Comparison of ENCODE assay signal across 8 mouse cellular contexts in the genomic region with DNA sequence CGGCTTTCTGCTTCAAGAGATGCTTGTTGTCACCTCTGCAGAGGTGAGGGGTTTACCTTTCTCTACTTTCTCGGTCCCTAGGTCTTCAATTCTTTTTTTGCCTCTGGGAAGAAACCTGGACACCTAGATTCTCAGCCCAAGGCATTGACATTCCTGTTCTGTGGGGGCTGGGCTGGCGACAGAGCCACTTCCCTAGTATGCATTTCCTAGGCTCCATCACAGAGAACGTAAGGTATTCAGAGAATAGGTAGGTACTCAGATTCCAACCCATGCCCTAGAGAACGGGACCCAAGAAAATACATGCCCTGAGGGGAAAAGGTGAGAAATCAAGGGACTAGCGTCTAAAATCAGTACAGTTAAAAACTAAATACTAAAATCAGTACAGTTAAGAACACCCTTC. TPM values are rescaled to one million over a fixed set of nuclear protein-coding genes. Genes with fewer than 3 reads are reported as not detected.
A peak's percentile ranks its signal among the peaks of the same experiment; 100 is the strongest.
DNase-seq lines count a peak whose midpoint lies in the region; ATAC-seq and TF ChIP-seq lines count a peak whose summit lies in the region.

No protein-coding gene starts in this region.

- H3K27me3 ChIP-seq in kidney, embryonic 16.5 days (ENCODE audit: insufficient read depth, low read length), result no peaks in the 10 kb centered on the region
- H3K27me3 ChIP-seq in forebrain, embryonic 12.5 days, result no peaks in the 10 kb centered on the region
- H3K27me3 ChIP-seq in limb, embryonic 15.5 days, result no peaks in the 10 kb centered on the region
- no peaks in the 10 kb centered on the region for H3K27me3 ChIP-seq in stomach, embryonic 14.5 days (ENCODE audit: control insufficient read depth, insufficient read depth, low read length)

- TF ChIP-seq CTCF in bone marrow macrophage, adult 2 months (IDR thresholded peaks at IDR 0.05; ENCODE audit: low read depth, low read length), result no peak

- no peak for ATAC-seq in kidney, embryonic 16.5 days (ENCODE audit: low FRiP score, low TSS enrichment)
- no peak; the same call in 1 of the 2 replicates for ATAC-seq in forebrain, embryonic 12.5 days (ENCODE audit: low FRiP score)
- ATAC-seq in limb, embryonic 15.5 days (ENCODE audit: insufficient number of reproducible peaks, low FRiP score, low TSS enrichment, low read depth), result no peak
- ATAC-seq in stomach, embryonic 14.5 days (ENCODE audit: insufficient number of reproducible peaks, insufficient read depth, low FRiP score, low read depth), result no peak
- no peak for ATAC-seq in megakaryocyte-erythroid progenitor cell, adult 5-6 weeks (replicated peaks; ENCODE audit: low FRiP score, low TSS enrichment, poor library complexity, severe bottlenecking)

- H3K4me1 ChIP-seq in kidney, embryonic 16.5 days (ENCODE audit: insufficient read depth, low read length), result peaks cover 7% of the 10 kb centered on the region; the same call in 1 of the 2 replicates
- H3K4me1 ChIP-seq in bone marrow macrophage, adult 2 months (ENCODE audit: control insufficient read depth, insufficient read depth, low read length), result peaks cover 9% of the 10 kb centered on the region
- H3K4me1 ChIP-seq in forebrain, embryonic 12.5 days, result peaks cover 15% of the 10 kb centered on the region
- peaks cover 10% of the 10 kb centered on the region for H3K4me1 ChIP-seq in limb, embryonic 15.5 days
- peaks cover 10% of the 10 kb centered on the region for H3K4me1 ChIP-seq in stomach, embryonic 14.5 days (ENCODE audit: control insufficient read depth, insufficient read depth, low read length)

- WGBS in kidney, embryonic 16.5 days, result 11% methylated on average over 6 of the region's 6 CpGs
- 17% methylated on average over 6 of the region's 6 CpGs for WGBS in forebrain, embryonic 12.5 days
- WGBS in limb, embryonic 15.5 days, result 14% methylated on average over 6 of the region's 6 CpGs
- 8% methylated on average over 6 of the region's 6 CpGs for WGBS in stomach, embryonic 14.5 days

- peak overlapping the region; percentile 96 for H3K9ac ChIP-seq in kidney, embryonic 16.5 days (replicated peaks; ENCODE audit: low read length)
- peak overlapping the region; percentile 98 for H3K9ac ChIP-seq in forebrain, embryonic 12.5 days
- H3K9ac ChIP-seq in limb, embryonic 15.5 days, result peak overlapping the region; percentile 88
- peak overlapping the region; percentile 97 for H3K9ac ChIP-seq in stomach, embryonic 14.5 days (replicated peaks; ENCODE audit: low read depth, low read length)

- peaks cover 33% of the 10 kb centered on the region for H3K36me3 ChIP-seq in kidney, embryonic 16.5 days (ENCODE audit: insufficient read depth, low read length)
- peaks cover 35% of the 10 kb centered on the region for H3K36me3 ChIP-seq in forebrain, embryonic 12.5 days (replicated peaks)
- peaks cover 26% of the 10 kb centered on the region for H3K36me3 ChIP-seq in limb, embryonic 15.5 days
- H3K36me3 ChIP-seq in stomach, embryonic 14.5 days (ENCODE audit: control insufficient read depth, insufficient read depth, low read length), result peaks cover 19% of the 10 kb centered on the region; the same call in 1 of the 2 replicates

- peak overlapping the region; percentile 87 for H3K4me2 ChIP-seq in kidney, embryonic 16.5 days (replicated peaks; ENCODE audit: low read depth, low read length)
- H3K4me2 ChIP-seq in forebrain, embryonic 12.5 days, result peak overlapping the region; percentile 79
- peak overlapping the region; percentile 87 for H3K4me2 ChIP-seq in limb, embryonic 15.5 days
- H3K4me2 ChIP-seq in stomach, embryonic 14.5 days (replicated peaks; ENCODE audit: low read depth, low read length), result peak overlapping the region; percentile 70

- no peak for TF ChIP-seq POLR2A in bone marrow macrophage, adult 2 months (IDR thresholded peaks at IDR 0.05; ENCODE audit: borderline replicate concordance, low read depth, low read length)

- no peak for DNase-seq in kidney, adult 8-10 months
- DNase-seq in natural killer cell, adult 2 months (ENCODE audit: low spot score in 2 of 2), result no peak

- peaks cover 27% of the 10 kb centered on the region for H3K9me3 ChIP-seq in kidney, embryonic 16.5 days (ENCODE audit: low read length)
- H3K9me3 ChIP-seq in forebrain, embryonic 12.5 days, result 0 out of 2 replicates have a peak, but pooled peaks cover 6% of the 10 kb centered on the region
- H3K9me3 ChIP-seq in limb, embryonic 15.5 days, result no peaks in the 10 kb centered on the region
- 0 out of 2 replicates have a peak, but pooled peaks cover 3% of the 10 kb centered on the region for H3K9me3 ChIP-seq in stomach, embryonic 14.5 days (ENCODE audit: control insufficient read depth, low read depth, low read length)

- peak overlapping the region; percentile 83 for H3K4me3 ChIP-seq in kidney, embryonic 16.5 days (ENCODE audit: low read length)
- peak overlapping the region; percentile 78 for H3K4me3 ChIP-seq in bone marrow macrophage, adult 2 months (ENCODE audit: insufficient read depth, low read length)
- peak overlapping the region; percentile 91 for H3K4me3 ChIP-seq in forebrain, embryonic 12.5 days (replicated peaks)
- peak overlapping the region; percentile 94 for H3K4me3 ChIP-seq in limb, embryonic 15.5 days
- peak overlapping the region; percentile 93 for H3K4me3 ChIP-seq in stomach, embryonic 14.5 days (ENCODE audit: low read depth, low read length)

- peak overlapping the region; percentile 72; the same call in 1 of the 2 replicates for H3K27ac ChIP-seq in kidney, embryonic 16.5 days (ENCODE audit: low read length)
- H3K27ac ChIP-seq in bone marrow macrophage, adult 2 months (ENCODE audit: insufficient read depth, low read depth, low read length), result no peak overlapping the region
- peak overlapping the region; percentile 88; the same call in 1 of the 2 replicates for H3K27ac ChIP-seq in forebrain, embryonic 12.5 days
- H3K27ac ChIP-seq in limb, embryonic 15.5 days, result peak overlapping the region; percentile 78; the same call in 1 of the 2 replicates
- H3K27ac ChIP-seq in stomach, embryonic 14.5 days (ENCODE audit: low read length), result peak overlapping the region; percentile 74

RNA-seq across cellular contexts. Expression of a gene that starts 0.7 kb away (rescaled TPM):
- polyA plus RNA-seq in kidney, embryonic 16.5 days (2015; fragmentation: Nextera tagmentation; extraction: Ambion mirVana), result 20.7 and 23.0 TPM in 2 replicates
- polyA plus RNA-seq in bone marrow macrophage, adult 2 months (2012; ENCODE audit: insufficient read depth, insufficient read length, missing spikeins), result 10.7 TPM in 2 replicates
- 35.7 and 36.8 TPM in 2 replicates for polyA plus RNA-seq in forebrain, embryonic 12.5 days (2016; fragmentation: Nextera tagmentation; extraction: Ambion mirVana)
- 17.2 and 17.5 TPM in 2 replicates for polyA plus RNA-seq in limb, embryonic 15.5 days (2015; fragmentation: Nextera tagmentation; extraction: Ambion mirVana)
- 21.1 and 22.7 TPM in 2 replicates for polyA plus RNA-seq in stomach, embryonic 14.5 days (2014; fragmentation: Nextera tagmentation; extraction: Ambion mirVana)
- 9.7 and 13.3 TPM in 2 replicates for total RNA-seq in megakaryocyte-erythroid progenitor cell, adult 5-6 weeks (2014; fragmentation: Nextera tagmentation)
- total RNA-seq in megakaryocyte-erythroid progenitor cell, adult 5-6 weeks (2017), result 5.6 and 6.3 TPM in 2 replicates

RNA-seq across cellular contexts. Expression of a gene that starts 47.0 kb away (rescaled TPM):
- 4.9 and 5.2 TPM in 2 replicates for polyA plus RNA-seq in kidney, embryonic 16.5 days (2015; fragmentation: Nextera tagmentation; extraction: Ambion mirVana)
- 0.31 TPM in 1 of 2 replicates, not detected in the other for polyA plus RNA-seq in bone marrow macrophage, adult 2 months (2012; ENCODE audit: insufficient read depth, insufficient read length, missing spikeins)
- 7.7 and 8.3 TPM in 2 replicates for polyA plus RNA-seq in forebrain, embryonic 12.5 days (2016; fragmentation: Nextera tagmentation; extraction: Ambion mirVana)
- 4.0 and 4.8 TPM in 2 replicates for polyA plus RNA-seq in limb, embryonic 15.5 days (2015; fragmentation: Nextera tagmentation; extraction: Ambion mirVana)
- polyA plus RNA-seq in stomach, embryonic 14.5 days (2014; fragmentation: Nextera tagmentation; extraction: Ambion mirVana), result 5.4 and 5.9 TPM in 2 replicates
- total RNA-seq in megakaryocyte-erythroid progenitor cell, adult 5-6 weeks (2014; fragmentation: Nextera tagmentation), result 6.2 and 6.3 TPM in 2 replicates
- total RNA-seq in megakaryocyte-erythroid progenitor cell, adult 5-6 weeks (2017), result 6.7 and 13.7 TPM in 2 replicates
